Mouse (Mus musculus) lung, adult 18-20 months (tissue): ENCODE results near the gene Fam107b.
A peak's percentile ranks its signal among the peaks of the same experiment; 100 is the strongest.

Experiments
- DNase-seq, 2 experiments: peaks; one replicate each; pipeline ENCODE4 v3.0.0; 2022; ENCODE audit warnings: mixed read lengths in 2 of 2

The Fam107b gene

GRCm38 (mm10) chr2:3608868-3609854 is 38.9 kb downstream of the Fam107b start:
- no peak for DNase-seq

GRCm38 (mm10) chr2:3618446-3618845 is 48.2 kb downstream of the Fam107b start:
- no peak for DNase-seq

GRCm38 (mm10) chr2:3621568-3621967 is 51.3 kb downstream of the Fam107b start:
- no peak for DNase-seq

GRCm38 (mm10) chr2:3622158-3622557 is 51.9 kb downstream of the Fam107b start:
- no peak for DNase-seq

GRCm38 (mm10) chr2:3623207-3623980 is 53.1 kb downstream of the Fam107b start:
- DNase-seq: no peak

- DNase-seq: no peak
These were observed 53.8 kb downstream of the Fam107b start for GRCm38 (mm10) chr2:3623981-3624584.

GRCm38 (mm10) chr2:3629096-3629495 is 58.8 kb downstream of the Fam107b start:
- no peak for DNase-seq

- no peak for DNase-seq
These were observed 59.5 kb downstream of the Fam107b start for GRCm38 (mm10) chr2:3629741-3630140.

- peak in 1 of 2 experiments; percentile 4 for DNase-seq
These were observed 60.6 kb downstream of the Fam107b start for GRCm38 (mm10) chr2:3630769-3631477.

GRCm38 (mm10) chr2:3633137-3633536 is 62.8 kb downstream of the Fam107b start:
- DNase-seq: no peak

GRCm38 (mm10) chr2:3636771-3637170 is 66.5 kb downstream of the Fam107b start:
- DNase-seq: no peak

GRCm38 (mm10) chr2:3641001-3641770 is 70.9 kb downstream of the Fam107b start:
- peak in 1 of 2 experiments; percentile 16 for DNase-seq

GRCm38 (mm10) chr2:3642949-3643348 is 72.7 kb downstream of the Fam107b start:
- DNase-seq: no peak

- DNase-seq: no peak
These were observed 75.5 kb downstream of the Fam107b start for GRCm38 (mm10) chr2:3645741-3646140.

- no peak for DNase-seq
These were observed 78.9 kb downstream of the Fam107b start for GRCm38 (mm10) chr2:3649171-3649570.

GRCm38 (mm10) chr2:3654606-3655005 is 84.3 kb downstream of the Fam107b start:
- DNase-seq: no peak

GRCm38 (mm10) chr2:3656091-3656490 is 85.8 kb downstream of the Fam107b start:
- no peak for DNase-seq

- no peak for DNase-seq
These were observed 86.5 kb downstream of the Fam107b start for GRCm38 (mm10) chr2:3656834-3657233.

GRCm38 (mm10) chr2:3657376-3657775 is 87.1 kb downstream of the Fam107b start:
- DNase-seq: no peak

GRCm38 (mm10) chr2:3657811-3658730 is 87.8 kb downstream of the Fam107b start:
- peak; percentile 48 to 61 for DNase-seq

- DNase-seq: no peak
These were observed 88.6 kb downstream of the Fam107b start for GRCm38 (mm10) chr2:3658900-3659299.
